Mouse (Mus musculus) limb, embryonic 11.5 days (tissue): ENCODE data around the gene Thada. TPM values are rescaled to one million over a fixed set of nuclear protein-coding genes. Genes with fewer than 3 reads are reported as not detected.

ENCODE experiments used
- ATAC-seq: fragments of 200-750 bp; cut with Nextera tagmentation; 2 replicates; pipeline ENCODE4 v1.8.0; 2017; ENCODE audit warnings: low read depth; ENCODE audit not compliant: insufficient number of reproducible peaks, low FRiP score, low TSS enrichment
- DNase-seq: peaks from one replicate; pipeline ENCODE4 v3.0.0-alpha.2; 2015; ENCODE audit warnings: low spot score
- H3K27ac ChIP-seq: fragments of 300-500 bp; sonication (generic); replicated peaks from 2 replicates; pipeline ENCODE4 v1.5.1; 2014; ENCODE audit warnings: low read depth, mild to moderate bottlenecking, low read length
- H3K27me3 ChIP-seq: fragments of 300-500 bp; sonication (generic); 2 replicates; pipeline ENCODE4 v1.6.1; 2014; ENCODE audit warnings: mild to moderate bottlenecking, low read length, mixed read lengths; ENCODE audit not compliant: control insufficient read depth, insufficient read depth
- H3K36me3 ChIP-seq: fragments of 300-500 bp; sonication (generic); 2 replicates; pipeline ENCODE4 v1.6.1; 2014; ENCODE audit warnings: mild to moderate bottlenecking, low read length, moderate library complexity, mixed read lengths; ENCODE audit not compliant: control insufficient read depth, insufficient read depth
- H3K4me1 ChIP-seq: fragments of 300-500 bp; sonication (generic); 2 replicates; pipeline ENCODE4 v1.6.1; 2014; ENCODE audit warnings: low read length, mixed read lengths; ENCODE audit not compliant: control insufficient read depth, insufficient read depth
- H3K4me2 ChIP-seq: fragments of 300-500 bp; sonication (generic); 2 replicates; pipeline ENCODE4 v1.6.1; 2014; ENCODE audit warnings: low read depth, mild to moderate bottlenecking, moderate library complexity; ENCODE audit not compliant: severe bottlenecking
- H3K4me3 ChIP-seq: fragments of 300-500 bp; sonication (generic); 2 replicates; pipeline ENCODE4 v1.5.1; 2014; ENCODE audit warnings: low read depth, low read length
- H3K9ac ChIP-seq: fragments of 300-500 bp; sonication (generic); 2 replicates; pipeline ENCODE4 v1.6.1; 2014; ENCODE audit warnings: mild to moderate bottlenecking, low read length
- H3K9me3 ChIP-seq: fragments of 300-500 bp; sonication (generic); 2 replicates; pipeline ENCODE4 v1.6.1; 2016; ENCODE audit warnings: low read length; ENCODE audit not compliant: control insufficient read depth
- WGBS: fragments of 180-500 bp; shearing (Covaris S2); extraction: QIAGEN DNeasy Blood & Tissue Kit; methylation state at CpG from one replicate; pipeline ENCODE4 v1.1.7; 2014; 5-methylcytosine and 5-hydroxymethylcytosine counted together
- polyA plus RNA-seq: library from polyadenylated mRNA; unstranded; fragments of >200 nt; fragmentation: Nextera tagmentation; extraction: Ambion mirVana; gene quantifications from 2 replicates; pipeline ENCODE4 v1.2.1, GENCODE M21; 2014

Gene Thada
- polyA plus RNA-seq, 1 experiment from 2014 or later, result 12.6 TPM

- ATAC-seq (no peak), DNase-seq (no peak)
- Histone ChIP-seq H3K4me2 (no peak overlapping the region), H3K36me3 (no peaks in the 10 kb centered on the region), H3K27ac (no peak overlapping the region), H3K27me3 (no peaks in the 10 kb centered on the region), H3K9me3 (no peaks in the 10 kb centered on the region), H3K4me3 (no peak overlapping the region), H3K9ac (no peak overlapping the region), H3K4me1 (peaks cover 14% of the 10 kb centered on the region)
- WGBS, result 20% methylated on average over 19 of the region's 19 CpGs
Observed at GRCm38 (mm10) chr17:84156748-84157742, 309.0 kb downstream of the Thada start.

GRCm38 (mm10) chr17:84156227-84156573 lies 309.8 kb downstream of the Thada start:
- H3K9me3 ChIP-seq, result no peaks in the 10 kb centered on the region
- no peak for ATAC-seq
- no peaks in the 10 kb centered on the region for H3K27me3 ChIP-seq
- no peak overlapping the region for H3K4me3 ChIP-seq
- DNase-seq, result no peak
- H3K27ac ChIP-seq, result no peak overlapping the region
- 25% methylated on average over 13 of the region's 13 CpGs for WGBS
- H3K36me3 ChIP-seq, result no peaks in the 10 kb centered on the region
- peaks cover 10% of the 10 kb centered on the region for H3K4me1 ChIP-seq
- H3K4me2 ChIP-seq, result no peak overlapping the region
- no peak overlapping the region for H3K9ac ChIP-seq

GRCm38 (mm10) chr17:84155516-84156226 lies 310.3 kb downstream of the Thada start:
- H3K4me1 ChIP-seq, result peaks cover 7% of the 10 kb centered on the region
- no peak overlapping the region for H3K27ac ChIP-seq
- WGBS, result 76% methylated on average over 8 of the region's 8 CpGs

GRCm38 (mm10) chr17:84155029-84155338 lies 311.0 kb downstream of the Thada start:
- Histone ChIP-seq H3K4me3 (no peak overlapping the region), H3K9ac (no peak overlapping the region), H3K27ac (no peak overlapping the region), H3K4me2 (no peak overlapping the region), H3K27me3 (no peaks in the 10 kb centered on the region), H3K36me3 (no peaks in the 10 kb centered on the region), H3K9me3 (no peaks in the 10 kb centered on the region), H3K4me1 (peaks cover 7% of the 10 kb centered on the region)
- DNase-seq (no peak), ATAC-seq (no peak)
- WGBS, result 87% methylated on average over 6 of the region's 6 CpGs

More at GRCm38 (mm10) chr17:84155516-84156226, 310.3 kb downstream of the Thada start:
- Histone ChIP-seq H3K9ac (no peak overlapping the region), H3K9me3 (no peaks in the 10 kb centered on the region), H3K4me2 (no peak overlapping the region), H3K27me3 (no peaks in the 10 kb centered on the region), H3K36me3 (no peaks in the 10 kb centered on the region), H3K4me3 (no peak overlapping the region)
- no peak for DNase-seq
- no peak for ATAC-seq

GRCm38 (mm10) chr17:84154302-84155028 lies 311.5 kb downstream of the Thada start:
- Histone ChIP-seq H3K4me3 (no peak overlapping the region), H3K27me3 (no peaks in the 10 kb centered on the region), H3K36me3 (no peaks in the 10 kb centered on the region), H3K9ac (no peak overlapping the region), H3K4me2 (no peak overlapping the region), H3K9me3 (no peaks in the 10 kb centered on the region), H3K4me1 (peaks cover 11% of the 10 kb centered on the region), H3K27ac (no peak overlapping the region)
- DNase-seq (no peak), ATAC-seq (no peak)
- 72% methylated on average over 11 of the region's 11 CpGs for WGBS

- Histone ChIP-seq H3K36me3 (no peaks in the 10 kb centered on the region), H3K27me3 (no peaks in the 10 kb centered on the region), H3K4me3 (no peak overlapping the region), H3K9ac (no peak overlapping the region), H3K9me3 (no peaks in the 10 kb centered on the region), H3K27ac (no peak overlapping the region), H3K4me1 (peaks cover 23% of the 10 kb centered on the region), H3K4me2 (no peak overlapping the region)
- ATAC-seq, result no peak
- DNase-seq, result no peak
- 46% methylated on average over 12 of the region's 12 CpGs for WGBS
Observed at GRCm38 (mm10) chr17:84152976-84153786, 312.8 kb downstream of the Thada start.

- 15% methylated on average over 6 of the region's 6 CpGs for WGBS
- ATAC-seq, result no peak
- no peak overlapping the region for H3K27ac ChIP-seq
- H3K4me3 ChIP-seq, result no peak overlapping the region
- H3K36me3 ChIP-seq, result no peaks in the 10 kb centered on the region
- no peak for DNase-seq
- H3K4me2 ChIP-seq, result no peak overlapping the region
- H3K9ac ChIP-seq, result no peak overlapping the region
- H3K9me3 ChIP-seq, result no peaks in the 10 kb centered on the region
- no peaks in the 10 kb centered on the region for H3K27me3 ChIP-seq
- peaks cover 19% of the 10 kb centered on the region for H3K4me1 ChIP-seq
Observed at GRCm38 (mm10) chr17:84152206-84152975, 313.6 kb downstream of the Thada start.
